Mouse (Mus musculus) thymus, postnatal 25 days (tissue): ENCODE results near the gene Myo5a.

Experiments
- DNase-seq: peaks from one replicate; pipeline ENCODE4 v3.0.0; 2022

The Myo5a gene

GRCm38 (mm10) chr9:75070457-75071028 is at the start of gene Myo5a:
TSS of gene Myo5a (plus strand) at chr9:75071015.
- no peak for DNase-seq

- no peak for DNase-seq
Observed at GRCm38 (mm10) chr9:75022546-75022945, 48.3 kb upstream of the Myo5a start.

- no peak for DNase-seq
Observed at GRCm38 (mm10) chr9:75023150-75023894, 47.5 kb upstream of the Myo5a start.

DNA sequence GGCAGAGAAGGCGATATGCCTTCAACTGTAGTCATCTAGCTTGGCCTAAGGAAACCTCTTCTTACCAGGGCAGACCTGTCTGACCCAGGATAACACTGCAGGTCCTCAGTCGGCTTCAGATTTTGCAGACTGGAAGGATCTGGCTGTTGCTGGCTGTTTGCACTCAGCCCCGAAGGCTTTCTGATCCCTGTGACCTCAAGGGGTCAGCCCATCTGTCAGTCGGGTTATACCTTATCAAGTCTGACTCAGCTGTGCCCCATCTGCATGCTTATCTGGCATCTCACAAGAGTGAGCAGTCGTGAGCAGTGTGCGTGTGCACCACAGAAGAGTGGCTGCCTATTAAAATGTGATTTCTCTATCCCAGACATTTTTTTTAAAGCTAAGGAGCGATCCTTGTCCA is 46.7 kb upstream of the Myo5a start:
- DNase-seq: no peak

DNA sequence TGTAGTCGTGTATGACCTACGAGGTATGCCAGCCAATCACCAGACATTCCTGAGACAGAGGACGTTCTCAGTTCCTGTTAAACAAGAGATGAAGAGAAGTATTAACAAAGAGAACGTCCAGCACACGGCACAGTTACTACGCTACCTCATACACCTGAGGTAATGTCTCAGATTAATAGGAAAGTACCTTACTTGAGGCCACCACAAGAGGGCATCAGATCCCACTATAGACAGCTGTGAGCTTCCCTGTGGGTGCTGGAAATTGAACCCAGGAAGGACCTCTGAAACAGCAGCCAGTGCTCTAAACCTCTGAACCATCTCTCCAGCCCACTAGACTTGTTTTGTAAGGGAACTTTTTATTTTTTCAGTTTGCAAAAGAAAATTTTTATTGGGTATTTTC is 45.1 kb upstream of the Myo5a start:
- peak; percentile 17 for DNase-seq

GRCm38 (mm10) chr9:75032408-75032807 is 38.4 kb upstream of the Myo5a start:
- no peak for DNase-seq

DNA sequence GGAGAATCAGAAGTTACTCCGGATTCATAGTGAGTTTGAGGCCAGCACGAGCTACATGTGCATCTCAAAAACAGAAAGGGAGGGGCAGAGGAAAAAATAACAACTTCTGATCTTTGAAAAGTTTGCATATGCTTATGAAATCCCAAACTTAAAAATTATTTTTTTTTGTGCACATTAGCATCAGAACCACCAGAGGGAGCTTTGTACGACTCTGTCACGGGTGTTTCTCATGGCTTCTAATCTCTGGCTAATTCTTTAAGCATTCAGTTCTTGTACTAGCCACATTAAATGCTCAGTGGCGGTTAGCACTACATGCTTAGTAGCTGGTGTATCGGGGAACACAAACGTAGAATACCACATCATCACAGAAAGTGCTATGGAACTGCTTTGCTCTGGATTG is 37.7 kb upstream of the Myo5a start:
- no peak for DNase-seq

- DNase-seq: no peak
Observed at GRCm38 (mm10) chr9:75034691-75035090, 36.1 kb upstream of the Myo5a start.

- no peak for DNase-seq
Observed at GRCm38 (mm10) chr9:75035944-75036343, 34.9 kb upstream of the Myo5a start.

- peak; percentile 85 for DNase-seq
Observed at GRCm38 (mm10) chr9:75037451-75038356, 33.1 kb upstream of the Myo5a start, which contains the start of gene Arpp19. TSS of gene Arpp19 (plus strand) at chr9:75037614.

- no peak for DNase-seq
Observed at GRCm38 (mm10) chr9:75038357-75038688, 32.5 kb upstream of the Myo5a start.

GRCm38 (mm10) chr9:75040566-75040965 is 30.2 kb upstream of the Myo5a start:
- DNase-seq: no peak

DNA sequence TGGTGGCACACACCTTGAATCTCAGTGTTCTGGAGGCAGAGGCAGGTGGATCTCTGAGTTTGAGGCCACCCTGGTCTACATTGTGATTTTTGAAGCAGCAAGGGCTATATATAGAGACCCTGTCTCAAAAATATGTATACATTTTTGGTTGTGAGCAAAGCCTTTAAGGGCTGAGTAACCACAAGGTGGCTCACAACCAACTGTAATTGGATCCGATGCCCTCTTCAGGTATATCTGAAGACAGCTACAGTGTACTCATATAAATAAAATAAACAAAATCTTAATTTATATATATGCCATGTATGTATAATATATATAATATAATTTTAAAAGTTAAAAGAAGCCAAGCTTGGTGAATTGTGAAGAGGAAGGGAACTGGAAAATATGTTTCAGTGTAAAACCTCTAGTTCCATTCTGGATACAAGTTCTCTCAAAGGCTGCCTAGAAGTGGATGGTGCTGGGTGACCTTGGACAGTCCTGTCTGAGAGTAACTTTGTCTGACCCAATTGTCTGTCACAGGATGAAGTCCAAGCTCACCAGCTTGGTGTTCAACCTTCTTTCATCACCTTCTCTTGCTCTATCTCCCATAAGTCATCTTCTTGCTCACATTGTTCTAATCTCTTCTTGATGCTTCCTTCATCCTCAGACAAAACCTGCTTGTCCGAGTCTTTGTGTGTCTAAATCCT is 28.8 kb upstream of the Myo5a start:
- DNase-seq: no peak

DNA sequence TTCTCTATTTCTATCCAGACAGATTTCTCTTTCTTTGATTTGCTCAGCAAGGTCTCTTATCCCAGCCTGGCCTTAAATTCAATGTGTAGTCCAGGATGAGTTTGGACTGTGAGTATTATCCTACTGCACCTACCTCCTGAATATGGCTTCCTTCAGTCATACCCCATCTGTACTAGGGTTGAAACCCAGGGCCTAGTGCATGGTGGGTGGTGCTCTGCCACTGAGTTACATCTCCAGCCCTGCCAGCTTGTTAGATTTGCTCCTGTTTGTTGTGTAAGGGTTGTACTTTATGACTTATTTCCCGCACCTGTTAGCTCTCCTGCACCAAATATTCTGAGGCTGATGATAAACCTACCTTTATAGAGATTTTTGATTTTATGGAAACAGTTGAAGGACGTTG is 27.6 kb upstream of the Myo5a start:
- no peak for DNase-seq

GRCm38 (mm10) chr9:75047079-75047478 is 23.7 kb upstream of the Myo5a start:
- no peak for DNase-seq

DNA sequence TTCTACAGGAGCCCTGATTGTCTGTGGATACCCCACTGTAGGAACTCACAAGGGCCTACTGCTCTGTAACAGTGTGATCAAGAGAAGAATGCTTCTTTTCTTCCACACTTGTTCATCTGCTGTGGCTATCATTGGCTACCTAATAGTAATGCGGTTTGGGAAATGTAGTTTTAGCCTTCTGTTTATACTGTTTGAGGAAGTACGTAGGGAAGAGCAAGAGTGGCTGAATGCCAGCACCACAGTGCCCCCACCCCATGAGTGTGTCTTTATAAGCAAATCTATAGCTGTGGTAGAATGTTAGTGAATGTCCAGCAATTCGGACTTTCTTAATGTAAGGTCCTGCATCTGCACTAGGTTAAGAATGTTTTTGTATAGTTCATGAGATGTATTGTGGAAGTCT is 21.7 kb upstream of the Myo5a start:
- no peak for DNase-seq

DNA sequence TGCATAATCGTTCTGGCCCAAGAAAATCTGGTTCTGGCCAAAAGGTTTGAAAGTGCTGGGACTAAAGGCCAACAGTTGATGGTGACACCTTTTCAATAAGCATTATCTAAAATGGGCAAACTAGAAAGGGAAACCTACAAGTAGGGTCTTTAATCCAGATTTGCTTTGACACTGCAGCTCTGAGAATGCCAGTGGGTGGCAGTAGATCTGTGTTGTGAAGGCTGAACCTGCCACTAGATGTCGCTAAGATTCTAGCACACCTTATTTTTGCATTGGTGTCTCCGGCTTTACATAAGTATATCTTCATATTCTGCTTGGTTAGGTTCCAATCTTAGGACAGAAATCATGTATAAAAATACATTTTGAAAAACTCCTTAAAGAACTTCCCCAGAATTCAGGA is 20.8 kb upstream of the Myo5a start:
- peak; percentile 69 for DNase-seq

DNA sequence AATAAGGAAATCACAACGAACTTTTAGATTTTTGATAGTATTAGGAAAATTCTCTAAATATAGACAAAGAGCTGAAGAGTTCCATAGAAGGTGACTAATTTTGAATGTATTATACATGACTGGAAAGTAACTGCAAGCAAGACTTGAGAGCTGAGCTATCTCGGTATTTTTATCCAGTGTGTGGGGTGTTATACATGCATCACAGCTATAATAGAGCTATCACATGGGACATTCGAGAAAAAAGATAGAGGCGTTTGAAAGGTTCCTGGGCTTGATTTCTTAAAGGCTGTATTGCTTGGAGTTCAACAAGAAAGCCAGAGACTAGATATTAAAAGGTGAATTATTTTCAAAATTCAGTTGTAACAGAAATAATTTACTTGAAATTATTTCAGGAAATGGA is 19.0 kb upstream of the Myo5a start:
- no peak for DNase-seq

- DNase-seq: no peak
Observed at GRCm38 (mm10) chr9:75055046-75055445, 15.8 kb upstream of the Myo5a start.

GRCm38 (mm10) chr9:75064678-75065331 is 6.0 kb upstream of the Myo5a start:
- no peak for DNase-seq

- peak; percentile 78 for DNase-seq
Observed at GRCm38 (mm10) chr9:75071029-75071705, 352 bp downstream of the Myo5a start.

DNA sequence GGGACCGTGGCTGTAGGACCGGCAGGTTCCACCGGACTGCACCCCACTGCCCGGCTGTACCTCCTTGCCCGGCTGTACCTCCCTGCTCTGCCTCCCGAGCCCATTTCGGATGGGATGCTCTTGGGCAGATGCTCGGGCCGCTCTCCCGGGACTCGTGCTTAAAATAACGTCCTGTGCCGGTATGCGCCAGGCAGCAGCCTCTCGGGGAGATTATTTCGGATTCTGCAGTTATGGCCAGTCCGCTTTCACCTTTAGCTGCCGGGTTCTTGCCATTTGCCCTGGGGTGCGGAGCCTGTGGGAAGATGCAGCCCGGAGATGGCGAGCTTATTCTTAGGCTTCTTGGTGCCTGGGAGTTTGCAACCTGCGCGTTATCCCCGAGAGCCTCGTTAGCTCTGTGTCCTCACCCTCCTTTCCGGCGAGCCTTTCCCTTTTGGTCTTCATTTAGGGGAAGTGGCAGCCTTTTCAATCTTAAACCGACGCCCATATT is 934 bp downstream of the Myo5a start:
- peak; percentile 27 for DNase-seq
